Mouse (Mus musculus): ENCODE measurements around the gene E2f2. TPM values are rescaled to one million over a fixed set of nuclear protein-coding genes. Genes with fewer than 3 reads are reported as not detected.

Gene E2f2
- polyA plus RNA-seq, 1 experiment from 2014 or later = 5.5 TPM

GRCm38 (mm10) chr4:136164981-136165380, 7.2 kb upstream of the E2f2 start:
- no peak for ATAC-seq (ENCODE audit: low FRiP score)
- Histone ChIP-seq H3K9me3 (ENCODE audit: control insufficient read depth, low read length) (no peaks in the 10 kb centered on the region), H3K27me3 (ENCODE audit: control insufficient read depth, insufficient read depth, low read length) (no peaks in the 10 kb centered on the region), H3K27ac (ENCODE audit: low read depth, low read length) (no peak overlapping the region), H3K36me3 (ENCODE audit: control insufficient read depth, insufficient read depth, low read length) (no peaks in the 10 kb centered on the region), H3K4me3 (ENCODE audit: low read depth, low read length) (no peak overlapping the region), H3K4me2 (replicated peaks; ENCODE audit: low read depth, low read length) (no peak overlapping the region), H3K9ac (ENCODE audit: low read depth, low read length) (no peak overlapping the region), H3K4me1 (replicated peaks; ENCODE audit: control insufficient read depth, insufficient read depth, low read length) (no peaks in the 10 kb centered on the region; the same call in 1 of the 2 replicates)
- WGBS = 78% methylated on average over 8 of the region's 8 CpGs
- DNase-seq (ENCODE audit: low spot score) = no peak

- WGBS = 87% methylated on average over 3 of the region's 3 CpGs
- no peak overlapping the region for H3K4me2 ChIP-seq (replicated peaks; ENCODE audit: low read depth, low read length)
- no peaks in the 10 kb centered on the region for H3K4me1 ChIP-seq (replicated peaks; ENCODE audit: control insufficient read depth, insufficient read depth, low read length)
- no peaks in the 10 kb centered on the region for H3K36me3 ChIP-seq (ENCODE audit: control insufficient read depth, insufficient read depth, low read length)
- no peak for DNase-seq (ENCODE audit: low spot score)
- H3K9ac ChIP-seq (ENCODE audit: low read depth, low read length) = no peak overlapping the region
- no peak overlapping the region for H3K4me3 ChIP-seq (ENCODE audit: low read depth, low read length)
- H3K27me3 ChIP-seq (ENCODE audit: control insufficient read depth, insufficient read depth, low read length) = no peaks in the 10 kb centered on the region
- ATAC-seq (ENCODE audit: low FRiP score) = no peak
- no peaks in the 10 kb centered on the region for H3K9me3 ChIP-seq (ENCODE audit: control insufficient read depth, low read length)
- no peak overlapping the region for H3K27ac ChIP-seq (ENCODE audit: low read depth, low read length)
Observed at GRCm38 (mm10) chr4:136167701-136168100, 4.5 kb upstream of the E2f2 start.

GRCm38 (mm10) chr4:136170401-136170800, 1.8 kb upstream of the E2f2 start:
- WGBS = 84% methylated on average over 4 of the region's 4 CpGs
- no peak overlapping the region for H3K4me2 ChIP-seq (replicated peaks; ENCODE audit: low read depth, low read length)
- DNase-seq (ENCODE audit: low spot score) (no peak), ATAC-seq (ENCODE audit: low FRiP score) (no peak)
- H3K4me3 ChIP-seq (ENCODE audit: low read depth, low read length) = no peak overlapping the region
- H3K4me1 ChIP-seq (replicated peaks; ENCODE audit: control insufficient read depth, insufficient read depth, low read length) = 0 out of 2 replicates have a peak, but pooled peaks cover 4% of the 10 kb centered on the region
- no peaks in the 10 kb centered on the region for H3K27me3 ChIP-seq (ENCODE audit: control insufficient read depth, insufficient read depth, low read length)
- H3K27ac ChIP-seq (ENCODE audit: low read depth, low read length) = no peak overlapping the region
- no peaks in the 10 kb centered on the region for H3K9me3 ChIP-seq (ENCODE audit: control insufficient read depth, low read length)
- H3K9ac ChIP-seq (ENCODE audit: low read depth, low read length) = no peak overlapping the region
- H3K36me3 ChIP-seq (ENCODE audit: control insufficient read depth, insufficient read depth, low read length) = no peaks in the 10 kb centered on the region

GRCm38 (mm10) chr4:136171455-136171854, 739 bp upstream of the E2f2 start:
- H3K9ac ChIP-seq (ENCODE audit: low read depth, low read length) = peak overlapping the region; percentile 13; the same call in 1 of the 2 replicates
- peak overlapping the region; percentile 95 for H3K4me2 ChIP-seq (replicated peaks; ENCODE audit: low read depth, low read length)
- DNase-seq (ENCODE audit: low spot score) = peak; percentile 38
- H3K4me3 ChIP-seq (ENCODE audit: low read depth, low read length) = peak overlapping the region; percentile 61
- H3K27ac ChIP-seq (ENCODE audit: low read depth, low read length) = no peak overlapping the region
- H3K4me1 ChIP-seq (replicated peaks; ENCODE audit: control insufficient read depth, insufficient read depth, low read length) = peaks cover 4% of the 10 kb centered on the region; the same call in 1 of the 2 replicates
- H3K36me3 ChIP-seq (ENCODE audit: control insufficient read depth, insufficient read depth, low read length) = no peaks in the 10 kb centered on the region
- no peaks in the 10 kb centered on the region for H3K27me3 ChIP-seq (ENCODE audit: control insufficient read depth, insufficient read depth, low read length)
- H3K9me3 ChIP-seq (ENCODE audit: control insufficient read depth, low read length) = no peaks in the 10 kb centered on the region
- WGBS = 18% methylated on average over 12 of the region's 12 CpGs
- 0 out of 2 replicates have a peak, but pooled peaks have one; percentile 38 for ATAC-seq (ENCODE audit: low FRiP score)

- DNase-seq (ENCODE audit: low spot score) (peak; percentile 62), ATAC-seq (ENCODE audit: low FRiP score) (peak; percentile 39)
- Histone ChIP-seq H3K4me1 (replicated peaks; ENCODE audit: control insufficient read depth, insufficient read depth, low read length) (peaks cover 4% of the 10 kb centered on the region), H3K4me3 (ENCODE audit: low read depth, low read length) (peak overlapping the region; percentile 61), H3K4me2 (replicated peaks; ENCODE audit: low read depth, low read length) (peak overlapping the region; percentile 95), H3K27me3 (ENCODE audit: control insufficient read depth, insufficient read depth, low read length) (no peaks in the 10 kb centered on the region), H3K9ac (ENCODE audit: low read depth, low read length) (peak overlapping the region; percentile 79), H3K36me3 (ENCODE audit: control insufficient read depth, insufficient read depth, low read length) (no peaks in the 10 kb centered on the region), H3K9me3 (ENCODE audit: control insufficient read depth, low read length) (no peaks in the 10 kb centered on the region), H3K27ac (ENCODE audit: low read depth, low read length) (peak overlapping the region; percentile 45; the same call in 1 of the 2 replicates)
- WGBS = under 1% methylated on average over 62 of the region's 67 CpGs
Observed at GRCm38 (mm10) chr4:136172542-136173209, 482 bp downstream of the E2f2 start.

GRCm38 (mm10) chr4:136173210-136173715, 1.1 kb downstream of the E2f2 start:
- H3K4me2 ChIP-seq (replicated peaks; ENCODE audit: low read depth, low read length) = peak overlapping the region; percentile 95
- H3K4me3 ChIP-seq (ENCODE audit: low read depth, low read length) = peak overlapping the region; percentile 61
- no peaks in the 10 kb centered on the region for H3K36me3 ChIP-seq (ENCODE audit: control insufficient read depth, insufficient read depth, low read length)
- peak overlapping the region; percentile 79 for H3K9ac ChIP-seq (ENCODE audit: low read depth, low read length)
- DNase-seq (ENCODE audit: low spot score) (peak; percentile 48), ATAC-seq (ENCODE audit: low FRiP score) (no peak)
- H3K4me1 ChIP-seq (replicated peaks; ENCODE audit: control insufficient read depth, insufficient read depth, low read length) = peaks cover 6% of the 10 kb centered on the region
- no peaks in the 10 kb centered on the region for H3K9me3 ChIP-seq (ENCODE audit: control insufficient read depth, low read length)
- WGBS = 2% methylated on average over 14 of the region's 14 CpGs
- H3K27me3 ChIP-seq (ENCODE audit: control insufficient read depth, insufficient read depth, low read length) = no peaks in the 10 kb centered on the region
- H3K27ac ChIP-seq (ENCODE audit: low read depth, low read length) = peak overlapping the region; percentile 45

GRCm38 (mm10) chr4:136174216-136175193, 2.3 kb downstream of the E2f2 start:
- no peaks in the 10 kb centered on the region for H3K27me3 ChIP-seq (ENCODE audit: control insufficient read depth, insufficient read depth, low read length)
- H3K9me3 ChIP-seq (ENCODE audit: control insufficient read depth, low read length) = no peaks in the 10 kb centered on the region
- H3K9ac ChIP-seq (ENCODE audit: low read depth, low read length) = no peak overlapping the region
- peaks cover 6% of the 10 kb centered on the region for H3K4me1 ChIP-seq (replicated peaks; ENCODE audit: control insufficient read depth, insufficient read depth, low read length)
- H3K4me3 ChIP-seq (ENCODE audit: low read depth, low read length) = peak overlapping the region; percentile 61; the same call in 1 of the 2 replicates
- no peak for ATAC-seq (ENCODE audit: low FRiP score)
- no peak for DNase-seq (ENCODE audit: low spot score)
- WGBS = 66% methylated on average over 13 of the region's 13 CpGs
- H3K27ac ChIP-seq (ENCODE audit: low read depth, low read length) = no peak overlapping the region
- H3K4me2 ChIP-seq (replicated peaks; ENCODE audit: low read depth, low read length) = peak overlapping the region; percentile 15; the same call in 1 of the 2 replicates
- H3K36me3 ChIP-seq (ENCODE audit: control insufficient read depth, insufficient read depth, low read length) = no peaks in the 10 kb centered on the region

- DNase-seq (ENCODE audit: low spot score) = no peak
- H3K27ac ChIP-seq (ENCODE audit: low read depth, low read length) = no peak overlapping the region
- H3K9me3 ChIP-seq (ENCODE audit: control insufficient read depth, low read length) = no peaks in the 10 kb centered on the region
- 64% methylated on average over 10 of the region's 10 CpGs for WGBS
- no peaks in the 10 kb centered on the region for H3K36me3 ChIP-seq (ENCODE audit: control insufficient read depth, insufficient read depth, low read length)
- no peaks in the 10 kb centered on the region for H3K27me3 ChIP-seq (ENCODE audit: control insufficient read depth, insufficient read depth, low read length)
- H3K9ac ChIP-seq (ENCODE audit: low read depth, low read length) = peak overlapping the region; percentile 28; the same call in 1 of the 2 replicates
- ATAC-seq (ENCODE audit: low FRiP score) = no peak
- peaks cover 6% of the 10 kb centered on the region for H3K4me1 ChIP-seq (replicated peaks; ENCODE audit: control insufficient read depth, insufficient read depth, low read length)
- no peak overlapping the region for H3K4me3 ChIP-seq (ENCODE audit: low read depth, low read length)
- no peak overlapping the region; the same call in 1 of the 2 replicates for H3K4me2 ChIP-seq (replicated peaks; ENCODE audit: low read depth, low read length)
Observed at GRCm38 (mm10) chr4:136176022-136176552, 3.9 kb downstream of the E2f2 start.

Data from hindbrain, embryonic 11.5 days (tissue).